Mouse (Mus musculus) heart, adult 2 months (tissue): ENCODE results near the gene Plekhh3.

Experiments
- EP300 ChIP-seq: fragments of 200-500 bp; IDR thresholded peaks from 2 replicates; pipeline ENCODE4 v1.6.1; 2011; ENCODE audit warnings: low read depth, low read length, control low read depth; ENCODE audit not compliant: insufficient read depth
- POLR2A ChIP-seq: fragments of 200-500 bp; IDR thresholded peaks from 2 replicates; pipeline ENCODE4 v1.6.1; 2011; ENCODE audit warnings: mild to moderate bottlenecking, low read depth, low read length, control low read depth; ENCODE audit not compliant: insufficient read depth

DNA sequence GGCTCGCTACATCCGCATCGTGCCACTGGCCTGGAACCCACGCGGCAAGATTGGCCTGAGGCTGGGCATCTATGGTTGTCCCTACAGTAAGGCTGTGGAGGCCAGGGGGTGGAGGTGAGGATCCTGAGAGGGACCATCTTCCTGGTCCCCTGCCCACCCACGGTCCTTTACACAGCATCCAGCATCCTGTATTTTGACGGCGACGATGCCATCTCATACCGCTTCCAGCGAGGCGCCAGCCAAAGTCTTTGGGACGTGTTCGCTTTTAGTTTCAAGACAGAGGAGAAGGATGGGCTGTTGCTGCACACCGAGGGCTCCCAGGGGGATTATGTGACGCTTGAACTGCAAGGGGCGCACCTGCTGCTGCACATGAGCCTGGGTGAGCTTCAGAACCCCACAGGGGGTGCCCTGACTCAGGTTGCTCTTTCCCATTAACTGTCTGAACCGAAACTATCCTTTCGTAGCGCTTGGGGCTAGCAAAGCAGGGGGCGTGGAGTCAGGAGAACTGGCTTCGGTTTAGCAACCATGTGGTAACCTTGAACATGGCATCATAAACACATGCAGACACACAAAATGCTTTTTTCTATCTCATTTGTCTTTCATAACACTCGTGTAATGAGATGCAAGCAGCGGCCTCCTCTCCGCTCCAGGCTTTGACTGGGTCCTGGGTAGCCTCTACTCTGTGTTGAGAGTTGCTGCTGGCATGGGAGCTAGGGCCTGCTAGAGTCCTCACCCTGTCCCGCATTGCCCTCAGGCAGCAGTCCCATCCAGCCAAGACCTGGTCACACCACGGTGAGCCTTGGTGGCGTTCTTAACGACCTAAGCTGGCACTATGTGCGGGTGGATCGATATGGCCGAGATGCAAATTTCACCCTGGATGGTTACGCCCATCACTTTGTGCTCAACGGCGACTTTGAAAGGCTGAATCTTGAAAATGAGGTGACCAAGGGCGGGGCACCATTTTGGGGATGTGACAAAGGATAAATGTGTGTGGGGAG lies 7.2 kb upstream of the Plekhh3 start:
- no peak for TF ChIP-seq POLR2A
- no peak for TF ChIP-seq EP300
